Comparison of ENCODE assay signal across 20 mouse cellular contexts in genomic region chr1:82637414-82637813, GRCm38 (mm10). TPM values are rescaled to one million over a fixed set of nuclear protein-coding genes. Genes with fewer than 3 reads are reported as not detected.
DNase-seq lines count a peak whose midpoint lies in the region; ATAC-seq lines count a peak whose summit lies in the region.
"Had no signal": no experiment of that assay in that cellular context is flagged by ENCODE, and none has a peak within 500 bp of the region (broad histone marks: within the 10 kb centered on the region; RNA-seq: fewer than 3 reads in every experiment).

No protein-coding gene starts in this region.

- H3K36me3 ChIP-seq in kidney, embryonic 15.5 days, result no peaks in the 10 kb centered on the region
- H3K36me3 ChIP-seq in kidney, embryonic 14.5 days (ENCODE audit: control insufficient read depth, insufficient read depth, low read length), result no peaks in the 10 kb centered on the region
- H3K36me3 ChIP-seq in liver, embryonic 11.5 days (ENCODE audit: control insufficient read depth, insufficient read depth, low read length), result no peaks in the 10 kb centered on the region
- H3K36me3 ChIP-seq in midbrain, embryonic 15.5 days (replicated peaks), result no peaks in the 10 kb centered on the region
- H3K36me3 ChIP-seq: embryonic facial prominence, embryonic 15.5 days; hindbrain, embryonic 13.5 days; limb, embryonic 13.5 days had no signal

- WGBS in kidney, embryonic 15.5 days, result 95% methylated on average over 7 of the region's 7 CpGs
- WGBS in kidney, embryonic 14.5 days, result 97% methylated on average over 7 of the region's 7 CpGs
- 47% methylated on average over 7 of the region's 7 CpGs for WGBS in liver, embryonic 11.5 days
- WGBS in midbrain, embryonic 15.5 days, result 94% methylated on average over 7 of the region's 7 CpGs

- H3K4me3 ChIP-seq in kidney, embryonic 15.5 days (replicated peaks), result no peak overlapping the region
- no peak overlapping the region for H3K4me3 ChIP-seq in kidney, embryonic 14.5 days (ENCODE audit: low read length)
- no peak overlapping the region for H3K4me3 ChIP-seq in liver, embryonic 11.5 days (ENCODE audit: low read depth, low read length)
- H3K4me3 ChIP-seq in midbrain, embryonic 15.5 days, result no peak overlapping the region
- H3K4me3 ChIP-seq: embryonic facial prominence, embryonic 15.5 days; gastrocnemius, adult 2 months; heart, adult 2 months; hindbrain, embryonic 13.5 days; limb, embryonic 13.5 days had no signal

- no peak overlapping the region for H3K4me2 ChIP-seq in kidney, embryonic 15.5 days
- H3K4me2 ChIP-seq in kidney, embryonic 14.5 days (replicated peaks; ENCODE audit: low read depth, low read length), result no peak overlapping the region
- H3K4me2 ChIP-seq in liver, embryonic 11.5 days, result no peak overlapping the region
- H3K4me2 ChIP-seq in midbrain, embryonic 15.5 days, result no peak overlapping the region
- H3K4me2 ChIP-seq: embryonic facial prominence, embryonic 15.5 days; hindbrain, embryonic 13.5 days; limb, embryonic 13.5 days had no signal

- no peak overlapping the region for H3K27ac ChIP-seq in kidney, embryonic 15.5 days
- H3K27ac ChIP-seq in kidney, embryonic 14.5 days (ENCODE audit: low read depth, low read length), result no peak overlapping the region
- H3K27ac ChIP-seq in liver, embryonic 11.5 days (ENCODE audit: low read depth, low read length), result no peak overlapping the region; the same call in 1 of the 2 replicates
- H3K27ac ChIP-seq in midbrain, embryonic 15.5 days, result no peak overlapping the region
- H3K27ac ChIP-seq: embryonic facial prominence, embryonic 15.5 days; gastrocnemius, adult 2 months; heart, adult 2 months; hindbrain, embryonic 13.5 days; limb, embryonic 13.5 days; macrophage had no signal

- no peaks in the 10 kb centered on the region for H3K9me3 ChIP-seq in kidney, embryonic 15.5 days (replicated peaks)
- H3K9me3 ChIP-seq in kidney, embryonic 14.5 days (ENCODE audit: control insufficient read depth, low read length), result no peaks in the 10 kb centered on the region
- no peaks in the 10 kb centered on the region for H3K9me3 ChIP-seq in liver, embryonic 11.5 days (ENCODE audit: control insufficient read depth, low read length)
- H3K9me3 ChIP-seq in midbrain, embryonic 15.5 days, result no peaks in the 10 kb centered on the region
- H3K9me3 ChIP-seq: embryonic facial prominence, embryonic 15.5 days; hindbrain, embryonic 13.5 days; limb, embryonic 13.5 days had no signal

- peak; percentile 46; the same call in 1 of the 2 replicates for ATAC-seq in kidney, embryonic 15.5 days (replicated peaks; ENCODE audit: low FRiP score)
- ATAC-seq in kidney, embryonic 14.5 days (ENCODE audit: low FRiP score, low TSS enrichment), result no peak
- peak; percentile 99 for ATAC-seq in liver, embryonic 11.5 days (replicated peaks; ENCODE audit: low FRiP score)
- ATAC-seq in megakaryocyte progenitor cell, adult 5-6 weeks (replicated peaks; ENCODE audit: poor library complexity), result peak; percentile 85
- ATAC-seq in midbrain, embryonic 15.5 days (replicated peaks), result no peak
- ATAC-seq: activated CD4-positive, CD25-positive, alpha-beta regulatory T cell, adult 4 months; inflammation-experienced regulatory T-cells, adult 6 months had no signal

- H3K4me1 ChIP-seq in kidney, embryonic 15.5 days, result peaks cover 12% of the 10 kb centered on the region
- H3K4me1 ChIP-seq in kidney, embryonic 14.5 days (ENCODE audit: control insufficient read depth, insufficient read depth, low read length), result peaks cover 2% of the 10 kb centered on the region; the same call in 1 of the 2 replicates
- no peaks in the 10 kb centered on the region for H3K4me1 ChIP-seq in liver, embryonic 11.5 days (replicated peaks; ENCODE audit: control insufficient read depth, insufficient read depth, low read length)
- H3K4me1 ChIP-seq in midbrain, embryonic 15.5 days, result peaks cover 3% of the 10 kb centered on the region; the same call in 1 of the 2 replicates
- H3K4me1 ChIP-seq: embryonic facial prominence, embryonic 15.5 days; limb, embryonic 13.5 days had no signal

- DNase-seq in c-Kit-positive CD71-positive TER-119-negative erythroid progenitor cells, embryonic 14.5 days (ENCODE audit: low read depth), result peak; percentile 59
- peak; percentile 34 for DNase-seq in liver, embryonic 11.5 days (ENCODE audit: low spot score)
- no peak for DNase-seq in gastrocnemius, postnatal 25 days
- no peak for DNase-seq in thymus, postnatal 36 days
- DNase-seq: adrenal gland, postnatal 14 days; cerebellum, adult 2 months; cerebellum, postnatal 36 days; gastrocnemius, adult 2 months; thymus, adult 18-20 months had no signal

- H3K9ac ChIP-seq in kidney, embryonic 15.5 days, result no peak overlapping the region
- no peak overlapping the region for H3K9ac ChIP-seq in kidney, embryonic 14.5 days (ENCODE audit: low read depth, low read length)
- H3K9ac ChIP-seq in liver, embryonic 11.5 days (ENCODE audit: low read depth, low read length), result no peak overlapping the region
- no peak overlapping the region for H3K9ac ChIP-seq in midbrain, embryonic 15.5 days
- H3K9ac ChIP-seq: embryonic facial prominence, embryonic 15.5 days; hindbrain, embryonic 13.5 days; limb, embryonic 13.5 days had no signal

- H3K27me3 ChIP-seq in kidney, embryonic 15.5 days, result no peaks in the 10 kb centered on the region
- no peaks in the 10 kb centered on the region for H3K27me3 ChIP-seq in kidney, embryonic 14.5 days (ENCODE audit: control insufficient read depth, insufficient read depth, low read length)
- H3K27me3 ChIP-seq in liver, embryonic 11.5 days (replicated peaks; ENCODE audit: control insufficient read depth, insufficient read depth, low read length), result no peaks in the 10 kb centered on the region
- no peaks in the 10 kb centered on the region for H3K27me3 ChIP-seq in midbrain, embryonic 15.5 days (replicated peaks)
- H3K27me3 ChIP-seq: embryonic facial prominence, embryonic 15.5 days; hindbrain, embryonic 13.5 days; limb, embryonic 13.5 days had no signal

RNA-seq across cellular contexts. Expression of gene Col4a3, which starts 50.7 kb away (rescaled TPM):
- polyA plus RNA-seq in kidney, embryonic 15.5 days (2015; fragmentation: Nextera tagmentation; extraction: Ambion mirVana), result 2.6 and 2.8 TPM in 2 replicates
- polyA plus RNA-seq in kidney, embryonic 14.5 days (2014; fragmentation: Nextera tagmentation; extraction: Ambion mirVana), result 0.67 and 1.2 TPM in 2 replicates
- polyA plus RNA-seq in liver, embryonic 11.5 days (2014; fragmentation: Nextera tagmentation; extraction: Ambion mirVana), result 0.14 and 0.22 TPM in 2 replicates
- total RNA-seq in megakaryocyte progenitor cell, adult 5-6 weeks (2015), result not detected in 2 replicates
- total RNA-seq in megakaryocyte progenitor cell, adult 5-6 weeks (2017), result not detected in 2 replicates
- total RNA-seq in gastrocnemius, postnatal 25 days (2021), result 1 to 10 TPM; 1.0 to 1.3 TPM
- polyA plus RNA-seq in midbrain, embryonic 15.5 days (2015; fragmentation: Nextera tagmentation; extraction: Ambion mirVana), result 0.19 and 0.25 TPM in 2 replicates
- polyA plus RNA-seq: macrophage had no signal

RNA-seq across cellular contexts. Expression of gene Col4a4, which starts 50.8 kb away (rescaled TPM):
- 3.4 and 3.8 TPM in 2 replicates for polyA plus RNA-seq in kidney, embryonic 15.5 days (2015; fragmentation: Nextera tagmentation; extraction: Ambion mirVana)
- polyA plus RNA-seq in kidney, embryonic 14.5 days (2014; fragmentation: Nextera tagmentation; extraction: Ambion mirVana), result 0.56 and 1.0 TPM in 2 replicates
- 0.05 and 0.15 TPM in 2 replicates for polyA plus RNA-seq in liver, embryonic 11.5 days (2014; fragmentation: Nextera tagmentation; extraction: Ambion mirVana)
- total RNA-seq in megakaryocyte progenitor cell, adult 5-6 weeks (2015), result not detected in 2 replicates
- total RNA-seq in megakaryocyte progenitor cell, adult 5-6 weeks (2017), result 0.03 and 0.04 TPM in 2 replicates
- 1 to 10 TPM; 1.6 to 1.7 TPM for total RNA-seq in gastrocnemius, postnatal 25 days (2021)
- polyA plus RNA-seq in midbrain, embryonic 15.5 days (2015; fragmentation: Nextera tagmentation; extraction: Ambion mirVana), result 0.09 and 0.13 TPM in 2 replicates
- polyA plus RNA-seq: macrophage had no signal

Comparison
In these comparisons a context has a peak if more than half of its experiments do, and no peak if none do; other contexts are left out.
1. ATAC-seq: peak in kidney, embryonic 15.5 days (single experiment), liver, embryonic 11.5 days (single experiment) and megakaryocyte progenitor cell, adult 5-6 weeks (single experiment); none in kidney, embryonic 14.5 days (single experiment) and midbrain, embryonic 15.5 days (single experiment).
2. DNase-seq: peak in c-Kit-positive CD71-positive TER-119-negative erythroid progenitor cells, embryonic 14.5 days (single experiment) and liver, embryonic 11.5 days (single experiment); none in gastrocnemius, postnatal 25 days (single experiment) and thymus, postnatal 36 days (0 of 2).